Mouse (Mus musculus): ENCODE results near the gene Fam104a.

DNA sequence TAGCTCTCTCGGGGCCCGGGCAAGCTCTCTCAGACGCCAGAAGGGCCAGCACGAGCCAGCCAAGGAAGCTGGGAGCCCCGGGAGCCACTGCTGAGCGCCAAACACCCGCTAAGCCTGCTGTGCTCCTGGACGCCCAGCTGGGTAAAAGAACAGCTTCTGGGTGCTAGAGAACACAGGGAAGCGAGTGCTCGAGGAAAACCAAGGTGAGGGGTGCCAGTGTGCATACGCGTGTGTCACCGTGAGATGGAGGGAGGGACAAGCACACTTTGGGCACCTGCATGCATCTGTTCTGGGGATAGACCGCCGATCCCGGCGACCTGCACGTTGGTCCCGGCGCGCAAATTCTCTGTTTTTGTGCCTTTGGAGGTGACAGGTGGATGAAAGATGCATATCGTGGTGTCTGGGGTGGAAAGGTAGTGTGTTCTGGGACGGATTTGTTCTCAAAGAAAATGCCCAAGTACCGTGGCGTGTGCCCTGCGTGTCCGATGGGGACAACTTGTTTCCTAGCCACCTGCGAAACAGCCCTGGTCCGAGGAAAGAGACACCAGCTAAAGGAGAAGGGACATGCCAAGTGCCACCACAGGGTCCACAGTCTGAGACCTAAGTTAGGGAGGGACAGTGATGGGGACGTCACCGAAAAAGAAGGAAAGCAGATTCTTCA lies 64.4 kb downstream of the Fam104a start:
- no peak for TF ChIP-seq CTCF (IDR thresholded peaks at IDR 0.05; ENCODE audit: low read depth, low read length)
- TF ChIP-seq POLR2A (IDR thresholded peaks at IDR 0.05; ENCODE audit: extremely low read depth, insufficient read depth, low read length) = no peak

Measured in liver, adult 2 months (tissue).